Mouse (Mus musculus) adrenal gland, adult (tissue): ENCODE results near the gene Wdsub1.
A peak's percentile ranks its signal among the peaks of the same experiment; 100 is the strongest.

Experiments
- DNase-seq, 2 experiments: peaks; one replicate each; pipeline ENCODE4 v3.0.0; 2022 to 2023; ENCODE audit warnings: low spot score in 1 of 2; ENCODE audit not compliant: inconsistent age in 2 of 2

The Wdsub1 gene

DNA sequence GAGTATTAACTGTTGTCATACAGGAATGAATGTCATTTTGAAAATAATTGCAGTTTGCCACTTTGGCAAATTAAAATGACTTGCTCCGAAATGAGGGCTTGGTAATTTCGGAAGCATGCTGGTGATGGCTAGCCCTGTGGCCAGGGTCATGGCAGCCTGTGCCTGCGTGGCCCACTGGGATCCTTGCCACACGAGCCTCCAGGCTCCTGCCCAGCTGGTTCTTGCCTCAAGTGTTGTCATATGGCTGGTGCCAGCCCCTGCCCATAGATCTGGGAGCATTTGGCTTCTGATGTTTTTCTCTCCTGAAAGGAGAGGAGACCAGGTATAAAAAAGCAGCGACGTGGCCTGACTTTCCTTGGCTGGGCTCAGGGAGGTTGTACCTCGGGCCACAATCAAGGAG is 72.4 kb downstream of the Wdsub1 start:
- peak in 1 of 2 experiments; percentile 53 for DNase-seq

DNA sequence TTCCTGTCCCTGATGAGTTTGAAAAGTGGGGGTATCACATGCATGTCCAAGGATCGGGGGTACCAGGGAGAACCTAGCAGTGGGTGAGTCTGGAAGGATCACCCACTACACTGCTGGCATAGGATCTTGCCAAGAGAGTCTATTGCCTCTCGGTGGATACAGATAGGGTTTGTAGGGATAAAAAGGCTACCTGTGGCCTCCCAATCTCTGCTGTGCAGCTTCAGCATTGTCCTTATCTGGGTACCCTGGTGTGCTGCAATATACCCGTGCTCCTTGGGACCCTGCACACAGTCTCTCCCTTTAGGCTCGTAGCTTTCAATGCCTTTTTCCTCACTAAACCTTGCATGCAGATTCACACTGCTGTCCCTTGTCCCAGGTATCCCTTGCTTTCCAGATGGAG is 73.8 kb downstream of the Wdsub1 start:
- DNase-seq = no peak

DNA sequence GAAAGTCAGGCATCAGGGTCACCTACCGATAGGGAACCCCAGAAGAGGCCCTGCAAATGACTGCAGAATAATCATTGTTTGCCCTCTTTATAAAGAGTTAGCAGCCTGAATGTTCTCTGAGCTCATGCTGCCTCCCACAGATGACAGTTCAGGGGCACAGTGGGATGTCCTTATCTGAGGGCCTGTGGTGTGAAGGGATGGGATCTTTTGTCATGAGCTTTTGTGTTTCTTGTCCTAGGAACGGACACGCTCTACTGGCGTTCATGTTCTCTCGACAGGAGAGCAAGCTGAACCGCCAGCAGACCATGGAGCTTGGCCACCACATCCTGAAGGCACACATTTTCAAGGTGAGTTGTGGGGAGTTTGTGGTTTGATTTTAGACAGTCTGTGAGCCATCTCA is 76.4 kb downstream of the Wdsub1 start:
- DNase-seq = no peak

DNA sequence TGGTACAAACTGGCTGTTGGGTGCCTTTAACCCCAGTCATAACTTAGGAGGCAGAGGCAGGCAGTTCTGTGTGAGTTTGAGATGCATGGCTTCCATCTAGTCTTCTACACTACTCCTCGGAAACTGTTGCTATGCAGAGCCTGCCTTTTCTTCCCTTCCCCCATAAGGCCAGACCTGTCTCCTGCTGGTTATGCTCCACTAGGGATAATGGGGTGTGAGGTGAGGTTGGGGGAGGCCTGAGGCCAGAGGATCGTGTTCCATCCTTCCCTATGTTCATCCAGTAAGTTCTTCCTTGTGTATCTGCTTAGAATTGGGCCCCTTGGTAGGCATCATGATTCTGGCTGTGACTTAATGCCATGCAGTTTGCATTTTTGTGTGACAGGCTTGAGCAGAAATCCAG is 76.8 kb downstream of the Wdsub1 start:
- DNase-seq = no peak

DNA sequence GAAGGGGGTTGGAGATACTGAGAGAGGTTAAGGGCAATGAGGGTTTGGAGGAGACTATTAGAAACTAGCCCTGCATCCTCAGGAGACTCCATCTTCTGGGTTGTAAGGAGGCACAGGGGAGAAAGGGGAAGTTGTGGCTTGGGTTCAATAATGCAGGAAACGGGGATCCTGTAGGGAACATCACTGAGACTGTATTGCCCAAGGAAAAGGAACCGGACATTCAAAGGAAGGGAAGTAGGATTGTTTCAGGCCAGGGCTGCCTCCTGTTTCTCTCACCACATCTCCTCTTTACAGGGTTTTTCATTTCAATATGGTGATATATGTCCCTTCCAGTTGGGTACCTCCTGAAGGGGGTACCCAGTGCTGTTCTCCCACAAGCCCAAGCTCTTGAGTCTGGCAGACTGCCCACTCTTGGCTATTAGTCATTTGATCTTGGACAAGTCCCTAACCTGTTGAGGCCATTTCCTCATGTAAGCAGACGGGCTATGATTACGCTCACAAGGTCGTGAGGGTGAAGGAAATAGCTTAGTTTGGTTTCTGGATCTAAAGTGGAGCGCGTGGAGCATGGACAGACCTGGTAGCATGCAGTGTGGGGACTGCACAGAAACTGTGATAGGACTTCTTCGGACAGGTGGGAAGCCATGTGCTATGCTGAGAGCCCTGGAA is 79.5 kb downstream of the Wdsub1 start:
- DNase-seq = peak; percentile 18 to 76
